Mouse (Mus musculus) hindbrain, embryonic 11.5 days (tissue): ENCODE results near the gene Trappc2l. TPM values are rescaled to one million over a fixed set of nuclear protein-coding genes. Genes with fewer than 3 reads are reported as not detected.

Experiments
- ATAC-seq: fragments of 200-750 bp; cut with Nextera tagmentation; 2 replicates; pipeline ENCODE4 v1.8.0; 2017; ENCODE audit warnings: mild to moderate bottlenecking, moderate TSS enrichment, moderate library complexity; ENCODE audit not compliant: low FRiP score
- DNase-seq: peaks from one replicate; pipeline ENCODE4 v3.0.0-alpha.2; 2015; ENCODE audit warnings: low spot score
- H3K27ac ChIP-seq: fragments of 300-500 bp; sonication (generic); 2 replicates; pipeline ENCODE4 v1.5.1; 2014; ENCODE audit warnings: mild to moderate bottlenecking, low read depth, low read length
- H3K27me3 ChIP-seq: fragments of 300-500 bp; sonication (generic); 2 replicates; pipeline ENCODE4 v1.6.1; 2014; ENCODE audit warnings: mild to moderate bottlenecking, low read length, moderate library complexity, mixed read lengths; ENCODE audit not compliant: control insufficient read depth, insufficient read depth
- H3K36me3 ChIP-seq: fragments of 300-500 bp; sonication (generic); 2 replicates; pipeline ENCODE4 v1.6.1; 2014; ENCODE audit warnings: mild to moderate bottlenecking, low read length, moderate library complexity, mixed read lengths; ENCODE audit not compliant: control insufficient read depth, insufficient read depth
- H3K4me1 ChIP-seq: fragments of 300-500 bp; sonication (generic); replicated peaks from 2 replicates; pipeline ENCODE4 v1.6.1; 2014; ENCODE audit warnings: low read length, mixed read lengths; ENCODE audit not compliant: control insufficient read depth, insufficient read depth
- H3K4me2 ChIP-seq: fragments of 300-500 bp; sonication (generic); replicated peaks from 2 replicates; pipeline ENCODE4 v1.6.1; 2014; ENCODE audit warnings: mild to moderate bottlenecking, low read depth, low read length
- H3K4me3 ChIP-seq: fragments of 300-500 bp; sonication (generic); 2 replicates; pipeline ENCODE4 v1.5.1; 2014; ENCODE audit warnings: low read depth, low read length
- H3K9ac ChIP-seq: fragments of 300-500 bp; sonication (generic); 2 replicates; pipeline ENCODE4 v1.6.1; 2014; ENCODE audit warnings: low read depth, low read length
- H3K9me3 ChIP-seq: fragments of 300-500 bp; sonication (generic); 2 replicates; pipeline ENCODE4 v1.6.1; 2016; ENCODE audit warnings: low read length; ENCODE audit not compliant: control insufficient read depth
- WGBS: fragments of 180-500 bp; shearing (Covaris S2); extraction: QIAGEN DNeasy Blood & Tissue Kit; methylation state at CpG from one replicate; pipeline ENCODE4 v1.1.7; 2014; 5-methylcytosine and 5-hydroxymethylcytosine counted together
- polyA plus RNA-seq: library from polyadenylated mRNA; unstranded; fragments of >200 nt; fragmentation: Nextera tagmentation; extraction: Ambion mirVana; gene quantifications from 2 replicates; pipeline ENCODE4 v1.2.1, GENCODE M21; 2014

Gene Trappc2l
- polyA plus RNA-seq, 1 experiment from 2014 or later, result 48.3 TPM

GRCm38 (mm10) chr8:122638601-122639000, 27.2 kb downstream of the Trappc2l start:
- 66% methylated on average over 16 of the region's 16 CpGs for WGBS
- H3K27me3 ChIP-seq, result no peaks in the 10 kb centered on the region
- ATAC-seq (peak; percentile 39; the same call in 1 of the 2 replicates), DNase-seq (no peak)
- no peaks in the 10 kb centered on the region for H3K36me3 ChIP-seq
- no peak overlapping the region for H3K4me2 ChIP-seq
- H3K9me3 ChIP-seq, result no peaks in the 10 kb centered on the region
- H3K4me3 ChIP-seq, result no peak overlapping the region
- 0 out of 2 replicates have a peak overlapping the region, but pooled peaks have one; percentile 0 for H3K27ac ChIP-seq
- peaks cover 3% of the 10 kb centered on the region; the same call in 1 of the 2 replicates for H3K4me1 ChIP-seq
- no peak overlapping the region; the same call in 1 of the 2 replicates for H3K9ac ChIP-seq

DNA sequence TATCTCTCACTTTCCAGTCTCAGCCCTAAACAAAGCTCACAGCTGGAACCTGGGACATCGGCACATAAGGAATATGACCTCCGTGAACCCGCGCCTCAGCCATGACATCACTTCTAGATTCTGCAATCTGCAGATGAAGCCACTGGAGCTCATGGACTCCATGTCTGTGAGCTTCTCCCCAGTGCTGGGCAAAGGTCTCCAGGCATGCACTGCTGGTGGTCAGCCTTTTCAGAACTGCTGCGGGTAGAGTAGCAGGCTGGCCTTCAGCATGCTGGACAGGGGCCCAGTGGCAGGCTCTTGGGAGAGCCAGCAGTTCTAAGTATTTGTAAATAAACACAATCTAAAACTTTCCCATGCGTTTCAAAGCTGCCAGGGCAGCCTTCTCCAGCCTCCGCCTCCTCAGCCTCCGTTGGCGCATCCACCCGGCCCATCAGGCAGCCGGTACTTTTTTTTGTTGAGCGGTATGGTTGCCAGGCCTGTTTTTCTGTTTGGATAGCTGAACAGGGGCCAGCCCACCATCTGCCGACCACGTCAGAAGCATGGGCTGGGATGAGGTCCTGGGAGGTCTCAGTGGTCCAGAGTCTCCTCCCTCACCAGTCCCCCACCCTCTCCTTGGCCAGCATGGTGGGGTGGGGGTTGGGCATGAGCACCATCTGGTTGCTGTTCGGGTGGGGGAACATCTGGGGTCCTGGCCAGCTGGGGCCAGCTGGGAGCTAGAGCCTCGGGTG, 28.2 kb downstream of the Trappc2l start:
- Histone ChIP-seq H3K9me3 (no peaks in the 10 kb centered on the region), H3K4me3 (no peak overlapping the region), H3K4me1 (peaks cover 3% of the 10 kb centered on the region; the same call in 1 of the 2 replicates), H3K27me3 (no peaks in the 10 kb centered on the region), H3K4me2 (no peak overlapping the region), H3K9ac (no peak overlapping the region), H3K27ac (no peak overlapping the region), H3K36me3 (no peaks in the 10 kb centered on the region)
- DNase-seq (peak; percentile 51), ATAC-seq (peak; percentile 48; the same call in 1 of the 2 replicates)
- 41% methylated on average over 15 of the region's 16 CpGs for WGBS

- no peak overlapping the region for H3K9ac ChIP-seq
- DNase-seq (no peak), ATAC-seq (no peak)
- no peak overlapping the region for H3K4me2 ChIP-seq
- no peaks in the 10 kb centered on the region for H3K36me3 ChIP-seq
- no peaks in the 10 kb centered on the region for H3K27me3 ChIP-seq
- 76% methylated on average over 4 of the region's 4 CpGs for WGBS
- no peak overlapping the region for H3K4me3 ChIP-seq
- H3K27ac ChIP-seq, result no peak overlapping the region
- no peaks in the 10 kb centered on the region for H3K9me3 ChIP-seq
- H3K4me1 ChIP-seq, result peaks cover 3% of the 10 kb centered on the region; the same call in 1 of the 2 replicates
These were observed 29.4 kb downstream of the Trappc2l start for GRCm38 (mm10) chr8:122640825-122641224.

DNA sequence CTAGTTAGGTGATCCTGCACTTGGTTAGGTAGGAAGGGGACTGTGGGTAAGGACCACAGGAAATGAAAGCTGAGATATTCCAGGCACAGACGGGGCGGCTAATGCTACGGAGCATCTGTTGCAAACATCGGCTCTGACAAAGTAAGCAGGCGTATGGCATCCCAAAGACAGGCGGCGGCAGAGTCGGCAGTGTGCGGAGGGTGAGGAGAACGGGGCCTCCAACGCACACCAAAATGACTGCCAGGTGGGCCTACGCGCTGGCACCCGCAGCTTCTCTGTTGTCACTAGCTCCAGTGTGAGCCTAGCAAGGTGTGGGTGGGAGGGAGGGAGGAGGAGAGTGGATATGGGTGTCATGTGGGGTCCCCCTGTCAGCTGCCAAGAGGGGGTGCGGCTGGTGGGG, 30.0 kb downstream of the Trappc2l start:
- H3K4me1 ChIP-seq, result peaks cover 3% of the 10 kb centered on the region; the same call in 1 of the 2 replicates
- ATAC-seq, result no peak
- no peaks in the 10 kb centered on the region for H3K9me3 ChIP-seq

DNA sequence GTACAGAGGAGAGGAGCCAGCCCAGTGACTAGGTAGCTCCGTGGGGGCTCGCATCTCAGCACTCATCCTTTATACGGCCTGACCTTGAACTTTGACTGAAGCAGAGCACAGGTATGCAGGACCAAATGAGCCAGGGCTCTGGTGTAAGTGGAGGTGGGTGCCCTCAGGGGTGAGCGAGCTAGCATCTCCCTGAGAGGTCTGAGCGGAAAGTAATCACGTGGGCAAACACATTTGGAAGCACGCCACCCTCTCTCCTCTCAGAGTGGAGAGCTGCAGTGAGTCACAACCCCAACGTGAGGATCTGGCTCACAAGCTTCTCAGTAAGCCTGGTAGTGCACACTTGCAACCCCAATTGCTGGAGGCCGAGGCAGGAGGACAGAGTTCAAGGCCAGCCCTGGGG, 30.6 kb downstream of the Trappc2l start:
- no peaks in the 10 kb centered on the region for H3K9me3 ChIP-seq
- 79% methylated on average over 9 of the region's 9 CpGs for WGBS
- no peak overlapping the region for H3K27ac ChIP-seq
- no peak overlapping the region for H3K4me3 ChIP-seq
- no peaks in the 10 kb centered on the region for H3K36me3 ChIP-seq
- DNase-seq (no peak), ATAC-seq (no peak)
- no peak overlapping the region for H3K9ac ChIP-seq
- no peak overlapping the region for H3K4me2 ChIP-seq
- H3K4me1 ChIP-seq, result peaks cover 3% of the 10 kb centered on the region; the same call in 1 of the 2 replicates
- no peaks in the 10 kb centered on the region for H3K27me3 ChIP-seq

More for the DNA sequence above, 30.0 kb downstream of the Trappc2l start:
- no peak overlapping the region for H3K4me2 ChIP-seq
- H3K27ac ChIP-seq, result no peak overlapping the region
- H3K9ac ChIP-seq, result no peak overlapping the region
- H3K36me3 ChIP-seq, result no peaks in the 10 kb centered on the region
- DNase-seq, result no peak
- WGBS, result 85% methylated on average over 15 of the region's 15 CpGs
- no peak overlapping the region for H3K4me3 ChIP-seq
- no peaks in the 10 kb centered on the region for H3K27me3 ChIP-seq

DNA sequence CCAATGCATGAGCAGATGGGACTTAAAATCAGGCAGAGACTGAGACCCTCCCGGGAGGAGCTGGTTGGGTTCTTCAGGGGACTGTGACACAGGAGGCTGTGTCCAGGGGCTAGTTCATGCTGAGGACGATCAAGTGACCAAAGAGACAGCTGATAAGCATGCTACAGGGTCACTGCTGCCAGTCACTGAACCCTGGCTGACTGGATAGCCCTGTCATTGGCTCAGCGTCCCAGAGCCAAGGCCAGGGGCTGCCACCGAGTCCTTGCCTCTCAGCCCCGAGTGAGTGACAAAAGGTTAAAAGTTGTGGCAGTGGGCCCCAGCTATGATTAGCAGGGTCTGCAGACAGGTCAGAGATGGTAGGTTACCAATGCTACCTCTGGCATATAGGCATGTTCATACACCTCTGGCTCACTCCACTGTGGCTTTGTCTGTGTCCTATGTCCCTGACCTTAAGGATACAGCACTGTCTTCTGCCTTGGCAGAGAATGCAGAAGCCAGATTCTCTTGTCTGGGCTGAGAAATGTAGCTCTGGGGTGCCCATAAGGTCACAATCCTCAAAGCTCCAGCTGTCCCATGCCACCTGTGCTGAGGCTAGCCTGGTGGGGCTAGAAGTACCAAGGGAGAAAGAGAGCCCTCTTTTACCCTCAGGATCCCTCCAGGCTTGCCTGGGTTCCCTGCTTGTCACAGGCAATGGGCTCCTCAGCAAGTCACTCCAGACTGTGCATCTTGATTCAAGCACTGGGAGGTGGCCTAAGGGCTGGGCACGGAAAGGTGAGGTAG, 32.9 kb downstream of the Trappc2l start:
- 81% methylated on average over 6 of the region's 6 CpGs for WGBS
- Histone ChIP-seq H3K9me3 (no peaks in the 10 kb centered on the region), H3K27ac (no peak overlapping the region), H3K4me2 (no peak overlapping the region), H3K9ac (no peak overlapping the region), H3K27me3 (no peaks in the 10 kb centered on the region), H3K36me3 (no peaks in the 10 kb centered on the region), H3K4me1 (no peaks in the 10 kb centered on the region; the same call in 1 of the 2 replicates), H3K4me3 (no peak overlapping the region)
- ATAC-seq, result no peak
- no peak for DNase-seq

DNA sequence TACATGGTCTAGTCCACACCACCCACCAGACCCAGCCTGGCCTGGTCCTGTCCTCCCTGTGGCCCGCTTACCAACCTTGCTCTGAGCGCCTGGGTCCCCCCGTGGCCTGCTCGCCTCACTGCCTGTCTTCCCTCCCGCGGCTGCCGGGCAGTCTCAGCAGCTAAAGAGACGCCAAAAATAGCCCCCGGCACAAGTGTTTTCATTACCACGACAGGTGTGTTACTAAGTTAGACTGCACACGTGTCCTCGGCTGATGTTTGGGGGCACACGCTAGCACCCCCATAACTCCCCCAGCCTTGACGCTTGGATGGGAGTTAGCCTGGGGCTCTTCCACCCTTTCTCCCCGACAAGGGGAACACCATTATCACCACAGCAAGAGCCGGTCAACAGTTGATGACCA, 34.9 kb downstream of the Trappc2l start:
- H3K27ac ChIP-seq, result no peak overlapping the region
- no peaks in the 10 kb centered on the region for H3K36me3 ChIP-seq
- ATAC-seq (no peak), DNase-seq (no peak)
- no peaks in the 10 kb centered on the region for H3K4me1 ChIP-seq
- no peak overlapping the region for H3K4me2 ChIP-seq
- 90% methylated on average over 16 of the region's 16 CpGs for WGBS
- no peak overlapping the region for H3K9ac ChIP-seq
- H3K4me3 ChIP-seq, result no peak overlapping the region
- H3K27me3 ChIP-seq, result no peaks in the 10 kb centered on the region
- H3K9me3 ChIP-seq, result no peaks in the 10 kb centered on the region

DNA sequence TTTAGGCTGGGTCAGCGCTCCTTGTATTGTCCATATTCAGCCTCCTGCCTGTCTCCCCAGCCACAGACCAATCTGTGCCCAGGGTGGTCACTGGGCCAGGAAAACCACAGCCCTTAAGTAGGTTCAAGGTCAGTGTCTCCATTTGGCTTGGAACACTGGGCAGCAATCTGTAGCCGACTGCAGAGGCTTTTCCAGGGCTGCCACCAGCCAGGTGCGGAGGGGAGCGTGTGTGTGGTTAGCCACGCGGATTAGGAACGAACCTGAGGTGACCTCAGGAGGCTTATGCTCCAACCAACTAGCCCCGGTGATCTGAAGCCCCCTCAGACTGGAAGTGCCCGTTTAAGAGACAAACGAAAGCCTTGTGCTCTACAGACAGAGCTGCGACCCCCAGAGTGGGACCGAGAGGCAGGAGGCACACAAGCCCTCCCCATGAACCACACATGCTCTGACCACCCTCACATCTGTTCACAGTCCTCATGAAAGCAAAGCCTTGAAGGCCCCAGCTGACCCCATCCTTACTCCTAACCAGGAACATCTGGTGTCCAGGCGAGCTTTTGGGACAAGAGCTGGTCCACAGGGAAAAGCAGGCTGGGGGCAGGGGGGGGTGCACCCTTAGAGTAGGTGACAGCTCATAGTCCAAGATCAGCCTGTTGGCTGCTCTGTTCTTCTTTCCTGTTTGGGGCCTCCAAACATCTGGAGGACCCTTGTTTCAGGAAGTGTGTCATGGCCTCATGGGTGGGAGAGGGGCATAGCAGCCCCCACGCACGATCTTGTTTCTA, 36.9 kb downstream of the Trappc2l start:
- DNase-seq, result no peak
- no peaks in the 10 kb centered on the region for H3K4me1 ChIP-seq
- WGBS, result 72% methylated on average over 15 of the region's 15 CpGs

More for the DNA sequence above, 36.9 kb downstream of the Trappc2l start:
- ATAC-seq, result no peak
- Histone ChIP-seq H3K4me3 (no peak overlapping the region), H3K9me3 (no peaks in the 10 kb centered on the region), H3K36me3 (no peaks in the 10 kb centered on the region), H3K27me3 (no peaks in the 10 kb centered on the region), H3K27ac (no peak overlapping the region), H3K4me2 (no peak overlapping the region), H3K9ac (no peak overlapping the region)
